Mouse (Mus musculus): ENCODE results near the gene Cma1.
"Not testable (repeated sequence)": the region's sequence is repeated elsewhere in the genome, so short reads cannot be mapped to it uniquely, and the experiment has no call there.

Cma1 gene

GRCm38 (mm10) chr14:55944575-55944974, at the start of gene Cma1:
Gene Cma1, minus strand, starts transcription at chr14:55944675.
- in situ Hi-C loops (cut with MboI, MseI), result no loop called here

- in situ Hi-C loops (cut with MboI, MseI), result not testable (repeated sequence)
These were observed 43.0 kb upstream of the Cma1 start for GRCm38 (mm10) chr14:55987464-55987863.

- in situ Hi-C loops (cut with MboI, MseI), result not testable (repeated sequence)
These were observed 19.4 kb upstream of the Cma1 start for GRCm38 (mm10) chr14:55963900-55964299.

DNA sequence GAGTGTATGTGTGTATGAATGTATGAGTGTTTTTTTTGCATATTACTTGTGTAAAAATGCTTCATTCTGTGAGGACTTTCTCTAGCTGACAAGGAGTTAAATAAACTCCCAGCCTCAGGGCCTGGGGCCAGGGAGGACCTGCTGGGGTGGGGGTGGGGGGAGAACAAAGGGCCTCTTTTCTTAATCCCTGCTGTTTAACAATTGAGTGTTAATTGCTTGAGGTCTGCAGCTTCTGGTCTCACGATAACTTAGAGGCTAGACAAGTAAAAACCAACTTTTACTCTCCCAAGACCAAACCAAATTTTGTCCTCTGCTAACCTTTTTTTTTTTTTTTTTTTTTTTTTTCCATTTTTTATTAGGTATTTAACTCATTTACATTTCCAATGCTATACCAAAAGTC, 18.8 kb upstream of the Cma1 start:
- in situ Hi-C loops (cut with MboI, MseI), result no loop called here

- in situ Hi-C loops (cut with MboI, MseI), result no loop called here
These were observed 6.0 kb upstream of the Cma1 start, which contains the start of gene Cma2 for GRCm38 (mm10) chr14:55950346-55951030. Gene Cma2, plus strand, starts transcription at chr14:55950980.

GRCm38 (mm10) chr14:55946269-55946969, 1.9 kb upstream of the Cma1 start:
- in situ Hi-C loops (cut with MboI, MseI), result no loop called here

DNA sequence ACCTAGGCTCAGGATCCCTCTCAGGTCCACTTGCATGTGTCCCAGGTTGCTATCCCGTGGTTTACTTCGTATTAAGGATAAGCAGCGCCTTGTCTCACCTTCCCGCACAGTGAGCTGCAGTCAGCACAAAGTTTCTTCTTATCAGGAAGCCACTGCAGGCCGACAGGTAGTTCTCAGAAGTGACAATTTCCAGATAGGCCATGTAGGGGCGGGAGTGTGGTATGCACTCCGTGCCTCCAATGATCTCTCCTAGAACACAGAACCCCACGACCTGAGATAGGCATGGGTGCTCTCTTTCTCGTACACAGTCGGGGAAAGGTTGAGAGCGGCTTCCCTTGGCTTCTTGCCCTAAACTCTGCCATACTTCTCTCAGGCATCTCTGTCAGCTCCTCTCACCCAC, 874 bp downstream of the Cma1 start:
- in situ Hi-C loops (cut with MboI, MseI), result no loop called here

DNA sequence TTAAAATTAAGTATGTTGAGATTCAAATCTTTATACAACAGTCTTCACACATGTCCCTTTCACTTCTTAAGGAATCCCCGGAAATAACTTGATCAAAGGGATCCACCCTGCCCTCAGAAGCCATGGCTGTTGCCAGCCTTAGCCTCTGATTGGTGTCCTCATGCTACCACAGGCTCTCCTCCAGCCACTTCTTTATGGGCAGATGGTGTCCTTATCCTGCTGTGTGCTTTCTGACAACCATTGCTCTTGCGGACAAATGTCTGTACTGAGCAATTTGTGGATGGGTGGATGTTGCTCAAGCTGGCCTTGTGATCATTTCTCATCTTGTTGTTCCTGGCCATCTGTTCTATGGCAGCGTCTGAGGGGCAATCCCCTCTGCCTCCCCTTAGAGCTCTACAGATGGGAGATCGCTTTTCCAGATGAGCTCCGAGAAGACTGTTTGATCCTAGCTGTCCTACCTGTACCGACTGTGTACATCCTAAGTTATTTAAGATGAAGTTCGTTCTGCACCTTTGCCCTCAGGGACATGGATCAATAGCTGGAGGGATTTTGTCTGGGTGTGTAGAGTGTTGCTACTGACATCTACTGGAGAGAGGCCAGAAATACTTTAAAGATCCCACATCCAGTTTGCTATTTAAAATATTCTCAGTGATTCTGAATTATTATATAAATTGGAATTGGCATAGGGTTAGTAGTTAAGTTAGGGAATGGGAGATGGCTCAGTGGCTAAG, 4.2 kb downstream of the Cma1 start:
- in situ Hi-C loops (cut with MboI, MseI), result no loop called here

GRCm38 (mm10) chr14:55933586-55933985, 10.9 kb downstream of the Cma1 start:
- in situ Hi-C loops (cut with MboI, MseI), result no loop called here

DNA sequence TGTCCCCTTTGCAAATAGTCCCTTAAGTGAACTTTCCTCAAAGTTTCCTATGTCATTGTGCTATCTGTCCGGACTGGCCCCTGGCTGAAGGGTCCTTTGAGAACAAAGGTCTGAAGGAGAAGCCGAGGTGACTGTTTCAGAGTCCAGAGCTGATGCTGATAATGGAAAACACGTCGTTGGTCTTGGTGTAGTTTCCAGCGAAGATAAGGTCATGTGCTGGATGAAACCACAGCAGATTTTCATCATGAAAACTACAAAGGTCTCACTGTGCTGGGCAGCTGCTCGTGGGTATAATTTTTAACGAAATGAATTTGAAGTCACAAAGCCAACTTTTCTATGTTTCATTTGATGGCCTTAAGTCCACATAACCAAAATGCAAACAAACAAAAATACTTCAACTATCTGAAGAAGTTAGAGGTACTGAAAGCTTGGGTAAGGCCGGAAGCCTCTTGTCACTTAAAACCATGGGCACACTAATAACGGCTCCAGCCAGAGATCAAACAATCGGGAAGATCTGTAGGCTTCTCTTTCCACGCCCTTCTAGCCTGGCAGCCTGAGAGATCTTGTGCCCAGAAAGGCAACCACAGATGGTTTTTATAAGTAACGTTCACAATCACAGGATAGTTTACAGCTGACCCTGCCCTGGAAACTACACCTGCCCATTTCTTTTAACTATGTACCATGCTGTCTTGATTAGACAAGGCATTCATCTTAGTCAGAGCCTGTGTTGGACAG, 15.0 kb downstream of the Cma1 start:
- in situ Hi-C loops (cut with MboI, MseI), result no loop called here

DNA sequence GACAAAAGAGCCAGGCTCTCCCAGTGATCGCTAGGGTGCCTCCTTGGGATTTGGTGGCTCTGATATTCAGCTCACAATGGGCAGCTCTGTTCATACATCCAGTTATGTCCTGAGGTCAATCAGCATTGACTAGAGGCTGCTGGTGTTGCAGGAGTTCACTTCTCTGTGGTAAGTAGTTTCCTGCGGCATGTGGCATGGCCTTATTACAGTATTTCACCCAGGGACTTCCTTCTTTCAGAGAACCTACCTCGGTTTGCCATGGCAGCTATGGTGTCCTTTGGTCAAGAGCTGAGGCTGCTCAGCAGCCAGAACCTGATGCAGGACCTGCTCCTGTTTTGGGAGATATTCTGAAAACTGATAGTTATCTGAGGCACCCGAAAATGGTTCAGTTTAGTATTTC, 17.6 kb downstream of the Cma1 start:
- in situ Hi-C loops (cut with MboI, MseI), result no loop called here

DNA sequence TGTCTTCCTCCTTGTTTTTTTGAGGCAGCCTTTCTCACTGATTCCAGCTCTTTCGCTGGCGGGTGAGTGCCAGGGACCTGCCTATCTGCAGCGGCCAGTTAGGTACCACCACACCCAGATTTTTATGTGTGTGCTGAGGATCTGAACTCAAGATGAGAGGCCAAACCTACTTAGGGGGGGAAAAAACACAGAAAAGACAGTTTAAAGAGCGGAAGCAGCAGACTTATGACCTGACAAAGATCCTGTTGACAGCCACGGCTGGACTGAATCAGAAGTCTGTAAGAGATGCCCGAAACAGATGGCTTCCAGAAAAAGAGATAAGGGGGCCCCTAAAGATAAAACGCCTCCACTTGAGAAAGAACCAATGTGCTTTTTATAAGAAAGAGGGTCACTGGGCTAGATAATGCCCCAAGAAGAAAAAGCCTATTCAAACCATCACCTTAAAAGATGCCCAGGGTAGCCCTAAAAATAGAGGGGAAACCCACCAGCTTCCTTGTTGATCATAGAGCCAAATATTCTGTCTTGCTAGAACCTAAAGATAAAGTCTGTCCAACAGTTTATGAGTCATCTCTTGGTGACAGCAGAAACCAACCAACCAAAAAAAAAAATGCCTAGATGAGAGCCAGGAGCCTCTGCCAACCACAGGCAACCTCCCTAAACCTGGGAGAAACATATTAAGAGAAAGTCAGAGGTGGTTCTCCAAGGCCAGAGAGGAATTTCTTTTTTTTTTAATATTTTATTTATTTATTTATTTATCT, 21.8 kb downstream of the Cma1 start:
- in situ Hi-C loops (cut with MboI, MseI), result no loop called here

DNA sequence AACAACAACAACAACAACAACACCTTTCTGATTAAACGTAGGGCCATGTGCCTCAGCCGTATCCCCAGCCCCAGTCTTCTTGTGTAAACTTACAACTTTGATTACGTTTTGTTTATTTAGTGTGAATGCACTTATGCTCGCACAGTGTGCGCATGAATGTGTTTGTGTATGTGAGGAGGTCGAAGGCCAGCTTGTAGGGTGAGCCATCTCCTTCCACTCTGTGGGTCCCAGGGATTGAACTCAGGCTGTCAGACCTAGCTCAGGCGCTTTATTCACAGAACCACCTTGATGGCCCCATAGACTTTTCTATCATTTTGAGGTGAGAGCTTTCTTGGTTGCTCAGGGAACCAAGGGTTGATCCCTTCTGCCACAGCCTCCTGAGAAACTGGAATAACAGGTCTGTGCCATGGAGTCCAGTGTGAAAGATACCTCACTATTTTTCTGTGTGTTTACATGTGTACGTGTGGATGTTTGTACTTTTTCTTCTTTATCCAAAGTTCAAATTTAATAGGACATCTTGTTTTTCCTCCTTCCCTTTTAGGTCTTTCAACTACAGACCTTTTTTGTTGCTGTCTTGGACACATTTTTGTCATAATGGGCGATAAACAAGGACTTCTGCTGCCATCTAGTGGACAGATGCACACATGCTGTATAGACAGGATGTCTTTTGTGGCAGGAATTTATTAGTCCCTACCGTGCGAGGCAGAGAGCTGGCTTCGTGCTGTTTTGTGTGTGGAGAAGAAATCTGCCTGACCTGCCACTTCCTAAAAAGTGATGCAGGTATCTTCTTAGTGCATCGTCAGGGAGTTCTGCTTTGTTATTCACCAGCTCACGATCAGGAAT, 26.0 kb downstream of the Cma1 start:
- in situ Hi-C loops (cut with MboI, MseI), result loop anchor here (5.0 kb wide), 1 partner anchor 46 kb away; no protein-coding TSS in a partner anchor

GRCm38 (mm10) chr14:55913406-55913805, 31.1 kb downstream of the Cma1 start:
- in situ Hi-C loops (cut with MboI, MseI), result no loop called here

DNA sequence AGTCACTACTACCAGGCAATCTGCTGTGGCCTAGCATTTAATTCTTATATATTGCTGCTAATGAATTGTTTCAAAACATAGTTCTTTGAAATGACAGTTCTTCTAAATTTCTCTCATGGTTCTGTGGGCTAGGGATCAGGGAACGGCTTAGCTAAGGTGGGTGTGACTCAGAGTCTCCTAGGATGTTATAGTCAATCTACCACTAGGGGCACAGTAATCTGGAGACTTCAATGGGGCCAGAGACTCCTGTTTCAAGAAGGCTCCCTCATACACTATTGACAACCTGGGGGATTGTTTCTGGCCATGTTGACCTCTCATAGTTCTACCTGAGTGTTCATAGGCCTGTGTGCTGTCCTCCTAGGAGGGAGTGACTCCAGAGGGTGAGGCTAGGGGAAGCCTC, 39.0 kb downstream of the Cma1 start:
- in situ Hi-C loops (cut with MboI, MseI), result no loop called here

DNA sequence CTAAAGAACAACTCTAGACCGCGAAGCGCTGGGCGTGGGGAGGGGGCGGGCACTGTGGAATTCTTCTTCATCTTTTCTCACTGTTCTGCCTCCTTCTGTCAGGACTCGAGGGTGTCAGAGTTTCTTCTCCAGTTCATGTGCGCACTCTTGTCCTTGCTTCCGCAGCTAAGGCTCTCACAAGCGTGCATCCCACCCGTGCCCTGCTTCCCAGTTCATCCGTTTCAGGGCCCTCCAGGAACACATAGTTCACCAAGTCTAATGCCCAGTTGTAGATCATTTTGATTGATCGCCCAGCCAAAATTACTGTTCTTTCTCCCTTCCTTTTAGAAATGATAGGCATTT, 44.1 kb downstream of the Cma1 start:
- in situ Hi-C loops (cut with MboI, MseI), result no loop called here

- in situ Hi-C loops (cut with MboI, MseI), result no loop called here
These were observed 44.6 kb downstream of the Cma1 start, which contains the start of gene Sdr39u1 for GRCm38 (mm10) chr14:55899701-55900413. Gene Sdr39u1, minus strand, starts transcription at chr14:55900293.

DNA sequence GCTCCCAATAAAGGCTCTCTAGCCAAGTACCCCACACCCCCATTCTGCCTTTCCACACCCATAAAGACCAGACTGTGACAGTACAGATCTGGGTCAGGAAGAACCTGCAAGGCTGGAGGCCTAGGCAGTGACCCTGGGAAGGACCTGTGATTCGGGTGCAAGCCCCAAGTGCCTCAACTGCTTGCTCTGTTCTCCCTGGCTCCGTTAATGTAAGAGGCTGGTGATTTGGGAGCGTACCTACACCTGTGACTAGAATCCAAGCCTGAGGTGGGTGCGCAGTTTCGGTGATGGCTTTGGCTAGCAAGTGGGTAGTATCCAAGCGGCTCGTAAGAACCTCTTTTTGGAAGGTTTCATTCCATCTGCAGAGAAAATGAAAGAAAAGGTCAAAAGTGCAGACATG, 45.5 kb downstream of the Cma1 start:
- in situ Hi-C loops (cut with MboI, MseI), result no loop called here

DNA sequence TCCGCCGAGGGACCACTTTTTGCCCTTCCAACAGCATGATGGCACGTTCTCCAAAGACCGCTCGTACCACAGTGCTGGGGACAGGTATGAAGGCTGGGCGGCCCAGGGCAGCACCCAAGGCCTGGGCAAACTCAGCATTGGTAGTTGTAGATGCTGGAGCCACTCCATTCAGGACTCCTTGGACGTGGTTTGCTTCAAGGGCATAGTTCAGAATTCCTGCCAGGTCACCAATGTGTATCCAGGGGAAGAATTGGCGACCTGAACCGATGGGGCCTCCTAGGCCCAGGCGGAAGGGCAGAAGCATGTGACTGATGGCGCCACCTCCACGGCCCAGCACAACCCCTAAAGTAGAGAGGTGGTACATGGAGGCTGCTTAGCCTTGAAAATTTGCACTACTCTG, 46.8 kb downstream of the Cma1 start:
- in situ Hi-C loops (cut with MboI, MseI), result no loop called here

Data from T-helper 2 cell (primary cell).